Mouse (Mus musculus): ENCODE measurements at regions not wholly inside any gene's neighbourhood (a gene's known extent, or its start where the extent isn't known, plus 50 kb on each side); places are given as distances from the start of the nearest gene placed in this dataset.
A peak's percentile ranks its signal among the peaks of the same experiment; 100 is the strongest.

DNA sequence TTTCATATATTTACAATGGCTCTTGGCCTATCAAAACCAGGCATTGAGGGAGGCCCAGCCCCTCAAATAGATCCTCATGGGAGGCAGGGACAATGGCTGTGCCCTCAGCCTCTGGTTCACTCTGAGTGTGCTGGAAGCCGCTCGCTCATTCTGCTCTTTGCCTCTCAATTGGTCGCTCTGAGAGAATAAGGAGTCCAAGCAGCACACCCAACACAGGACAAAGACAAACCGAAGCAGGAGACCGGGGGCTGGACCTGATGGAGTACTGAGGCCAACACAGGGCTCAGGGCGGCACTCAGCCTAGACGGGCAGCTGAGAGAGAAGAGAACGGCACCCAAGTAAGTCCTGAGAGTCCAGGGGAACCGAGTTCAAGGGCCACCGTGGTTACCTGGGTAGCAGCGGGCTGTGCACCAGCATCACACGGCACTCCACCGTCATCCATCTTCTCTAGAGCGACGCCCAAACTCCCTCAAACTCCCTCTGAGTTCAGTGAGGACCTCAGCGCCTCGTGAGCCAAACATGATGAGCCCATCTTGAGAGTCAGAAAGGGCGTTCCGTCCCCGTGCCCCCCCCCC, 145.8 kb downstream of the Setd4 start:
- no peak for DNase-seq (ENCODE audit: low spot score)

DNA sequence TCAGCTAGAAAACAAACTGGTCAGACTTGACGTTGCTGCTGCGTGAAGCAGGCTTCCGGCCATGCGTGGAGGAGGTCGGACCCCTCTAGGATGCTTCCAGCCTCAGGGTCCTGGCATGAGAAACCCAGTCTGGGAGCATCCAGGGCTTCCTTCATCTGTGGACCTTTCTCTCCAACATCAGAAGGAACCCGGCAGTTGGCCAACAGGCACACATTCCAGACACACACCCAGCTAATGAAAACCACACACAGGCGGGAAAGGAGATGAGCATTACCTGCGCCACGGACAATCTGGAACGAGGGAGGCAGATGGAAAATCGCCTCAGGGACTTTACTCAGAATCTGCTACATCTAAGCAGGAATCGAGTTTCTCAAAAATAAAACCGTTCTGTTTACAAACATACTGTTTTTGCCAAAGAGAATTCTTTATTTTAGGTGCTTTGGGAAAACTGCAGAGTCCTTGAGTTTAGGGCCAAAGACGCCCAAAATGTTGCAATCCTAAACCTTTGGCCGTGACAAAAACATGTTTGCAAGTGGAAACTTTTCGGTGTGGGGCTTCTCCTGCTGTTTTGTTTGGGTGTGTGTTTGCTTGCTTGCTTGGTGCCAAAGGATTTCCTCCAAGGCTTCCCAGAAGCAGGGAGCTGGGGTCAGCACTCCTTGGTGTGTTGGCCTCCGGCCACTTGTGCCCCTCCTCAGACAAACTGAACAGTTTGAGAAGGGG, 147.0 kb downstream of the Setd4 start:
- DNase-seq (ENCODE audit: low spot score): no peak

DNA sequence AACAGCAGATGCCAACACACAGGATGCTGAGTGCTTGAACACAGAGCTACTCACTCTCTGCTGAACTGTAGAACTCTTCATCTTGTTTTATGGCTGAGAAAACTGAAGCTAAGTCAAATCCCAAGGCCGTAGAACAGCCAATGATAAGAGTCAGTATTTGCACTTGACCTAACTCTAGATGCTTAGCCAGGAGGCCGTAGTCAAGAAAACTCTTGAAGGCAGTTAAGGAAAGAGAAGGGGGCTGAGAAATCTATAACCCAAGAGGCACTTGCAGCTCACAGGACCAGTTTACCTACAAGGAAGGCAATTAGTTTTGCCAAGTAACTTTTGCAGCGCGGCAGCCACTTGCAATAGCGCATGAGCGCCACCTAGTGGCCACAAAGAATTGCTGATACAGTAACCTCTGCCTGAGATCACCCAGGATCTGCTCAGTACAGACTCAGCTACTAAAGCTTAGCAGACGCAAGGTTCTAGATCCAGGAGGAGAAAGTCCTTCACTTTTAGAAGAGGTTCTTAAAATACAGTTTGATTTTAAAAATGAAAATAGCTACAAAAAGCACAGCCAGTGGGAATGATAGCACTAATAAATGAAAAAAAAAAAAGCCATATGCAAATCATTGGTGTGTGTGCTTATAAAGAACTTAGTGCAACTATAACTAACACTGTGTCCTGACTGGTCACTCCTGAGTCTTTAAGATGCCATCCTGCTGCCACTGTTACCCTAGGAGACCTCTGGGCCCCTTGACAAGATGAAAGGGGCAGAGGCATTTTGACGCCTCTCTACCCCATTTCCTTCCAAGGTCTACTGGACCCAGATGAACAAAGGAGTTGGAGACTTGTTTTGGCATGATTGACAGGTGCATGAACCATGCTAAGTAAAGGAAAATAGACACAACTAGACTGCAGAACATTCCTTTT, 149.5 kb downstream of the Setd4 start:
- peak; percentile 52 for DNase-seq (ENCODE audit: low spot score)

DNA sequence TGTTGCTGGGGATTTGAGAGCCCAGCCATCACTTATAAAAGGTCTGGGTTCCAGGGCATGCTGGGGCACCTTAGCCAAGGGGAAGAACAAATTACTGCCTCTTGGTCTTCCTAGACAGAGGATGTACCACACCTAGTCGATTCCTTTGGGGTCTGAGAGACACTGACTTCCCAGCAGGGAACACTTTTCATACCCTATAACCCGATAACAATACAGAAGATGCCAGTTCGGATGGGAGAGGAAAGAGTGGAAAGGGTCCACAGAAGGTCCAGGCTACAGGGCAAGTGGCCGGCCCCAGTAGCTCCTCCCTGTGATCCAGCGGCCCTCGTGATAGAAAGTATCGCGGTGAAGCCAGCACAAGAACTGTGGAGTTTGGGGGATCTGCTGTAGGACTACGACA, 150.8 kb downstream of the Setd4 start:
- DNase-seq (ENCODE audit: low spot score): no peak

DNA sequence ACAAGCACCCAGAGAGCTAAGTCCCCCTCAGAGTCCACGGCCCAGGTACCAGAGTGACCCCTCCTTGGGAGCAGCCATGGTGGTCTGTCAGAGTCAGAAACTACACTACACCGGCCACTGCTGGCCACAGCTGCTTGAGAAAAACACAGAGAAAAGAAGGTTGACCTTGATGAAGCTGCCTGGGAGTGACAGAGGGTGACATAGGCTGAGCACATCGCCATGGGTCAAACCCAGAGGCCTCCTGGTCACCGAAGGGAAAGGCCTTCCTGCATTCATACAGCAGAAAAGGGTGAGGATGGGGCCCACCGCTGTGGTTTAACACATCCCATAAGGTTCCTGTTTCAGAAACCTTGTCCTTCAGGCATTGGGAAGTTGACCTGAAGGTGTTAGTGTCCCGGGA, 153.0 kb downstream of the Setd4 start:
- no peak for DNase-seq (ENCODE audit: low spot score)

DNA sequence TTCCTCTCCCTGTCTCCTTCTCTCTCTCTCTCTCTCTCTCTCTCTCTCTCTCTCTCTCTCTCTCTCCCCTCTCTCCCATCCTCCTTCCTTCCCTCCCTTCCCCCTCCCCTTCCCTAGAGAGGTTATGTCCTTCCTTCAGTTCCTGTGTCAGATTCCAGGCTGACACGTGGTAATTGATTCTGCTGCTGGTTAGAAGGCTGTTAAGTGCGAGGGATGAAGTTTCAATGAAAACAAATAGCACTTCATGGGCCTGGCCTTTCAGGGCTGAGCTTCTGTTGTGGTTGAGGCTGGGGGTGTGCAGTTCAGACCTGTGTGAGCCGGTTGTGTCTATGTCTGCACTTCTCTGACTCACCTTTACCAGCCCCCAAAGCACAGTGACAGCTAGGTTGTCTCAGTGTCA, 153.9 kb downstream of the Setd4 start:
- DNase-seq (ENCODE audit: low spot score): no peak

DNA sequence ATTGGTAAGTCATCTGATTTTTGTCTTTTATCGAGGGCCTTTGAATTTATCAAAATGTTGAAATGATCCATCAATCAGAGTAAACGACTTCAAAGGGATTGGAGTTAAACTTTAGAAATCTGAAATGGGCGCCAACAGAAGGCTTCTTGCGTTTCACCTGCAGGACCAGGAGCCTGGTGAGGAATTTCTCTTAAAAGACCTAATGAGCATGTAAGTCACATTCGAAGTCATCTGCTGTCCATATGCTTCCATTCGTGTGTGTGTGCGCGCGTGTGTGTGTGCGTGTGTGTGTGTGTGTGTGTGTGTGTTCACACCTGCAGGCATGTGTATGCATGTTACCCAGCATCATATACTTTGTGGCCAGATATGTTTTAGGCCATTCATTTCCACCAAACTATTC, 155.7 kb downstream of the Setd4 start:
- DNase-seq (ENCODE audit: low spot score): no peak

DNA sequence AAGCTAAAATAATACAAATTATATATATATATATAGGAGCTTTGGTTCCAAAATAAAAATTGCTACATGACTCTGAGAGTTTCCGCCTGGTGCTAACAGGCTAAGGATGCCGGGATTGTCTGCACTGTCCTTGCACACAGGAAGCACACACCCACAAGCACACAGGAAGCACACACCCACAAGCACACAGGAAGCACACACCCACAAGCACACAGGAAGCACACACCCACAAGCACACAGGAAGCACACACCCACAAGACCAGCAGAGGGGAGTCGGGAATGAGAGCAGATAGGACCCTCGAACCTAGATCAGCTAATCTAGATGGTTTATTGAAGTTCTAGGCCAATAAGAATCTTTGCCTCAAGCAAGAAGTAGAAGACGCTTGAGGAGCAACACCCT, 156.9 kb downstream of the Setd4 start:
- no peak for DNase-seq (ENCODE audit: low spot score)

DNA sequence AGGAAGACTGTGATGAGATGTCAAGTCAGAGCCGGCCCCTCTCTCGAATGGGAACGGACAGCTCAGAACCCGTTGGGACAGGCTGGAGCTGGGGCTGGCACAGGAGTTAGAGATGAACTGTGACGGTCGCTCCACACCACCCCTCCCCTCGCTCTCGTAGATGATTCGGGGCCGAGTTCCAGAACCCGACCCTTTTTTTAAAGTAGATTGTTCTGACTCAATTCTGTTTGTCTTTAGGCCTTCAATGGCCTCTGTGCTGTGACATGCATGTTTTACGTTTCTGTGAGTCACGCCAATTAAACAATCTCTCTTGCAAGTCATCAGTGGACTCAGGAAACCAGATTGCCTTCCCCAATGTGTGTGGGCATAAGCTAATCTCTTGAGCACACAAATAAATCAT, 157.7 kb downstream of the Setd4 start:
- DNase-seq (ENCODE audit: low spot score): no peak

DNA sequence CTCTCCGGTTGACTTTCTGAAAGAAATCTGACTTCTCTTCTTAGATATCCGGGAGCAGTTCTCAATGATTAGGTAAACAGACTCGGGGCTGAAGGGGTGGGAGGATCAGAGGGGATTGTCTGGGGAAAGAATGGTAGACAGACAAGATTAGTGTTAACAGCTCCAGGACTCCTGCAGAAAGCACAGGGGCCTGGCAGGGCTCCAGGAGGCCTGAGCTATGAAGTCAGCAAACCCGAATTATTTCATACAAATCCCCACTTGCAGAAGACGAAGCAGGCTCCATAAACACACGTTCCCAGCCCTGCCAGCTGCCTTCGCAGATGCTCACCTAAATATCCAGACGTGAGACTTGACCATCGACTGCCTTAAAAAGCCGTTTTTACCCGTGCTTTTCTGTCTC, 161.0 kb downstream of the Setd4 start:
- no peak for DNase-seq (ENCODE audit: low spot score)

DNA sequence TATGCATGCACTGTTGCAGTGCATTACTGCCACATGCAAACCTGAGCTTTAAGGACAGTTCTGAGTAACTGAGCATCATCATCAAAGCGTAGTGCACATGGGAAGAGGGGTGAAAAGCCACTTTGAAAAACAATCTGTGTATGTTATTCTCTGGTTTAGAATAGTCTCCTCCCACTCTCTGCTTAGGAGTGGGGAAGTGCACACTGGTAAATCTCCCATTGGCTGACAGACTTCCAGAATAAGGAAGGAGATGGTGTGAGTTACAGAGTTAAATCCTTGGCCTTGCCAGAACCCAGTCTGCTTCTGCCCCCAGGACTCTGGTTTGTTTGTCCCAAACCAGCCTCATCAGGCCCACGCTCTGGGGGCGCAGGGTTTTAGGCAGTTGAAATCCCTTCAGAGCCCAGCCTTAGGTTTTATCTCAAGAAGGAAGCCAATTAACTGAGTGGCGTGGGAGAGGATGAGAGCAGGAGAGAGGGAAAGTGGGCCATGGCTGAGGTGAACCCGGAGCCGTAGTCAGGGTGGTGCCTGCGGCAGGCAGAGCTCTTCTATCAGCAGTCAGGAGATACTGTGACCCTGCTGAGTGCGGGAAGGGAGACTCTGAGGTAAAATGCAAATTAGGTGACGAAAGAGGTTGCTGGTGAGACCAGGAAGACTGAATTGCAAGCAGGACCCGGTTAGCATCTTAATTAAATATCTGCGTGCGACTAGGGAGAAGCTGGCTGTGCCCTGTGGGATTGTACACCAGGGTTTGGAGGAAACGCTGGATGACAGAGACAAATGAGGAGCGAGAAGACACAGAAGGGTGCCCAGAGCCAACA, 166.0 kb downstream of the Setd4 start:
- no peak for DNase-seq (ENCODE audit: low spot score)

DNA sequence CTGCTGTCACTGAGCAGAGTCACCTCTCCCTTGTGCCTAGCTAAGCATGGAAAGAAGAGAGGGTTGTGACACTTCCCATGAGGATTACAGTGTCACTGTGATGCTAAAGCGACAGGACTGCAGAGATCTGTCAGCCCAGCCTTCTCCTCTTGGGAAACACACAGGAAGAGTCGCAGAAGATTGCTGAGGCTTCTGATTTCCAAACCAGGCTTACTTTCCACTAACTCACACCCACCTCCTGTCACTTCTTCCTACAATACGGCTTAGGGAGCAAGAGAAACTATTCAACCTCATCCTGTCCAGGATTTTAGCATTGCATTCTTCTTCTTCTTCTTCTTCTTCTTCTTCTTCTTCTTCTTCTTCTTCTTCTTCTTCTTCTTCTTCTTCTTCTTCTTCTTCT, 167.1 kb downstream of the Setd4 start:
- DNase-seq (ENCODE audit: low spot score): no peak

DNA sequence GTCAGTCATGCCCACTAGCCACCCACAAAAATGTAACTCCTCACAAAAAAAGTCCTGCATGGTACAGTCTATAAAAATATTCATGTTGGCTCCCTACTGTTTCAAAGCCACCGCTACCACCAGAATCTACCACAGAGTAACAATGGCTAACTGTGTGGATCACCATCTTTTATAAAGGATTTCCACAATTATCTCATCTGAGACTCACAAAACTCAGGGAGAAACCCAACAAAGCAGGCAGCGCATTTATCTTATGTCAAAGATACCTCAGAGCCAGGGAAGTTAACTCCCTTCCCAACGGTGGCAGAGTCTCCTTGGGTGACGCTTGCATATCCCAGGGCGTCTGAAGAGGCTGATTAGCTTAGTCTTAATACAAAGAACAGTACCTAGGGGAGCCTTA, 172.5 kb downstream of the Setd4 start:
- DNase-seq (ENCODE audit: low spot score): no peak

DNA sequence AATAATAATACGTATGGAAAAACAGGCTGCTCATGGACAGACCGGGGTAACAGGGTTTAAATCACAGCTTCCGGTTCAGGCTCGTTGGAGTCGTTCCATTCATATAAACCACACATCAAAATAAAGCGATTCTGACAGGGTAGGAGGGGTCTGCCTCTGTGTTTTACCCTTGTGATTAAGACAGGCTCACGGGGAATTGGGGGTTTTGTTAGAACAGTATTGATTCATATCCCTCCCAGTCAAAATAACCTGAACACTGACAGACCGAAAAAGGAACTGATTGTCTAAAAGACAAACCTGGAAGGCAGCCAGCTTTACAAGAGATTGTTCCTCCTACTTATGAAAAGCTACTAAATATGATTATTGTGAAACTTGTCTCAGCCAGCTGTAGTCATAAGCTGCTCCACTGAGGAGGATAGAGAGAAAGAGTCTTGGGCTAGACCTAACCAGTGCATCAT, 174.5 kb downstream of the Setd4 start:
- DNase-seq (ENCODE audit: low spot score): no peak

DNA sequence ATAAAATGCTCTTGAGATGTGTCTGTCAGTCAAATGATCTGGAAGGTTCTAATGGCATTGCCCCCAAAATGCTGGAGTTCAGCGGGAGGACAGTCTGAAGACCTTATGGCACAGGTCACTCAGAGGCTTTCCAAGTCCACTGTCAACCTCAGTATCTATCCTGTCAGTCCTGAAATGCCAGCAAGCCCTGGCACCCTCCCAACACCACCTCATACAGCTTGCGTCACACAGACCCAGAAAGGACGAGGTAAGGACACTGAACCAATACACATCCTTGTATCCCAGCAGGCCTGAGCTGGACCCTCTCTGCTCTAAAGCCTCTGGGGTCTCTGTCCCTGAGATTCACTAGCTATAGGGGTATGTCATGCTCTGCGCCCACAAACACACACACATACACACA, 176.6 kb downstream of the Setd4 start:
- no peak for DNase-seq (ENCODE audit: low spot score)

DNA sequence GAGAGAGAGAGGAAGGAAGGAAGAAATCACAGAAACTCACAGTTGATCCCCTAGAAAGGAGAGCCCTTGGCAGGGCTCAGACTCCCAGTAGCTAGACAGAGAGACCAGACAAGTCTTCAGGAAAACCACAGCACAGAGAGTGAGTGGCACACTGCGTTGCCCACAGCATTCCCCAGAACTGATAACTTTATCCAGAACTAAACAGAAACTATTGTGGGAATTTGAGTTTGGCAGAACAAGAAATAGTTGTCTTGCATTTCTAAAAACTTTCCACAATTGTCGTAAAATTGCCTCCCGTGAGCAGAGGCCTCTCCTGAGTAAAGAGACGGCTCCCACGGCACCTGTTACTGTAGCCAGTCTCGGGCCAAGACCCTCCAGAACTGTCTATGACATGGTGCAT, 178.1 kb downstream of the Setd4 start:
- no peak for DNase-seq (ENCODE audit: low spot score)

DNA sequence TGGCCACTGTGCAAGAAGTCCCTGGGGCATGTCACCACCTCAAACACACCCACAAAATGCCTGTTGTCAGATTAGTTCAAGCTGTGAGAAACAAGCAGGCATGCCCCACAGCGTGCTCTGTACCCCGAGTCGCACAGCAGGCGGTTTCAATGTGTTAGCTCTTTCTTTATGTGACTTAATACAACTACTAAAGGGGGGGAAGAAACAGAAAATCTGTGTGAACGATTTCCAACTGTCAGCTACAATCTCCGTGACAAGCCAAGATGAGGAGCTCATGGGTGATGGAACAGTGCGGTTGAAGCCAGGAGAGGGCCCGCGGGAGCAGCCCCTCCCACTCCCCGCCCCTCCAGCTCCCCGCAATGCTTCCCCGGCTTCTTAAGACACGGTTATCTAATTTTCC, 180.7 kb downstream of the Setd4 start:
- DNase-seq (ENCODE audit: low spot score): no peak

DNA sequence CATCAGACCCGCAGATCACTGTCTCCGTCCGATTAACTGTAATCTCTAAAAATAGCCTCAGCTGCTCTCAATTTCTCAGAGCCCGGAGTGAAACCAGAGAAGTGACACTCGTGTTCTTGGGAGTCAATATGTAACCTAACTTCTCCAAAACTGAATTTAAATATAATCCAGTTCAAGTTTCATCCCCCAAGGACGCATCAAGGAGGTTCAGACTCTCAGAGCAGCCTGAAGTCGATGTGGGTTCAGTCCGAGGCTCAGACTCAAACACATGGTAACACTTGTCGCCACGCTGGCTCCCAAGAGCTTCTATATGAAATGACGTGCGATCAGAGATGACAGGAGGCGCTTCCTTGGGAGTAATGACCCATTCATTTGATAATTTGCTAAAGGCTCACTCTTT, 181.6 kb downstream of the Setd4 start:
- DNase-seq (ENCODE audit: low spot score): no peak

DNA sequence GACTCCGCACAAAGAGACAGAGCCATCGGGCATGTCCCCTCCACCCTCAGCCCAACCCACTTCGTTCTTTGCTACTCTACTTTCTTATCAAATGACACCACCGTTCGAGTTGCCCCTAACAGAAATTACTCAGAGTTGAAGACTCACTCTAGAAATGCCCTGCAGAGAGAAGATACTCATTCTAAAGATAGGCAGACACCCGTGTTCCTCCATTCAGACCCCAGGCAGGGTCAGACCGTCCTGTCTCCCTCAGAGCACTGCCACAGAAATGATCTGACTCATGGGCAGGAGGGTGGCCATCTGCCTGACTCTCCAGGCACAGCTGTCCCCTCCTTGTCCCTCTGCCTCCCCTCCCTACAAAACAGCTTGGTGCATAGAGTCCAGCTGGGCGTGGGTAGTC, 185.6 kb downstream of the Setd4 start:
- no peak for DNase-seq (ENCODE audit: low spot score)

DNA sequence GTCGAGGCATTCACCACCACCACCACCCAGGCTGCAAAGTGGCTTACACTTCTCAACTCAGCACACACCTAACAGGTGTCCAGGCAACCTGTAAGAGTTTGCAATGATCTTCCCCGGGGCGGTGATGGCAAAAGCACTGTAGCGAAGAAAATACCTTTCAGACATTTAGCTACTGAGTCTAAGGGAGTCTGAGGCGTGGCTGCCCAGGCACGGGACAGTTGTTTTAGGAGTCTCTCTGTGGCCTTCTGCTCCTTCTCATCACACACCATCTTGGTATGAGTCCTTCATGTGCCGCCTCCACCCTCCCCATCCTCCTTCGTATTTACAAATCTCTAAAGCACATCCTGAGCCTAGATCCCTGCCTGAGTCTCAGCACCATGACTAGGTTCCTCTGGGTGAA, 186.0 kb downstream of the Setd4 start:
- no peak for DNase-seq (ENCODE audit: low spot score)

DNA sequence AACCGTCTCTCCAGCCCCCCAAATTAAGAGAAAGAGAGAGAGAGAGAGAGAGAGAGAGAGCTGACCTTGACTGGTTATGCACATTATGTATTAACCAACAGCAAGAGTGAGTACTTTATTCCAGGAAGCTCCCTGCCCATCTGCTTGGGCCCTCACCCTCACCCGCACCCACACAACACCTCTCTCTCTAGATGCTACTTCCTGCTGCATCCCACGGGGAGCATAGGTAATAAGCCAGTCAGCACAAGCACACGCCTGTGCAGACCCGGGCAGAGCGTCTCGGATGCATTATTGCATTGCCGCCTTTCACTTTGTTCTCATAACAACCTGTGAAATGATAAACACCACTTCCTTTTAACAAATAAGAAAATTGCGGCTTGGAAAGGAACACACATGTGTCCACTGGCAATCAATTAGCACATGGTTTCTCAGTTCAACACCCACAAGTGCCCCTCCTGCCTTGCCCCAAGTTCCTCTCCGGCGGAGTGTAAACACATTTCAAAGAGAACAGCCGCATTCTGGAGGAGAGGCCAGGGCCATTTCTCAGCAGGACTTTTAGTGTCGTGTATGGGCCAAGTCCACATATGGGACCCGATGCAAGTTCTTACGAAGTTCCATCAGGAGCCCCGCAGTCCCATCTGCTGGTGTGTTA, 211.7 kb downstream of the Setd4 start:
- no peak for DNase-seq (ENCODE audit: low spot score)
